Comparison of ENCODE assay signal across 15 mouse cellular contexts in the genomic region with DNA sequence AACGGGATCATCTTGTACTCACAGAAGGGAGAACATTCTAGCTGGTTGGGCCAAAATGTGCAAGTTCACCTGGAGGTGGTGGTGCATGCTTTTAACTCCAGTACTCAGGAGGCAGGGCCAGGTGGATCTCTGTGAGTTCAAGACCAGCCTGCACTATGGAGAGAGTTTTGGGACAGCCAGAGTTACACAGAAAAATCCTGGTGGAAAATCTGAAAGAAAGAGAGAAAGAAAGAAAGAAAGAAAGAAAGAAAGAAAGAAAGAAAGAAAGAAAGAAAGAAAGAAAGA. TPM values are rescaled to one million over a fixed set of nuclear protein-coding genes. Genes with fewer than 3 reads are reported as not detected.
"Had no signal": no experiment of that assay in that cellular context is flagged by ENCODE, and none has a peak within 500 bp of the region (broad histone marks: within the 10 kb centered on the region; RNA-seq: fewer than 3 reads in every experiment).

No protein-coding gene starts in this region.

- H3K27ac ChIP-seq: neural tube, embryonic 12.5 days; neural tube, embryonic 13.5 days; neural tube, embryonic 15.5 days; stomach, embryonic 15.5 days; stomach, postnatal 0 days had no signal

- H3K36me3 ChIP-seq: neural tube, embryonic 12.5 days; neural tube, embryonic 13.5 days; neural tube, embryonic 15.5 days; stomach, embryonic 15.5 days had no signal

- DNase-seq: right cerebral cortex, postnatal 25 days; spleen, adult 18-20 months; thymus, adult 18-20 months; thymus, postnatal 14 days; thymus, postnatal 25 days; thymus, postnatal 36 days; thymus, postnatal 4 days had no signal

RNA-seq across cellular contexts. Expression of gene Thy1, which starts 0.8 kb away (rescaled TPM):
- polyA plus RNA-seq: neural tube, embryonic 11.5 days had no signal

RNA-seq across cellular contexts. Expression of gene Mfrp, which starts 59.2 kb away (rescaled TPM):
- total RNA-seq: neutrophil, adult 5-6 weeks had no signal
- polyA plus RNA-seq: neural tube, embryonic 13.5 days; neural tube, embryonic 14.5 days; stomach, postnatal 0 days had no signal
